Mouse (Mus musculus) cortical plate, adult 2 months (tissue): ENCODE measurements around the gene Pcdh19.

Experiments used
- CTCF ChIP-seq: fragments of 200-500 bp; IDR thresholded peaks from 2 replicates; pipeline ENCODE4 v1.5.1; 2011; ENCODE audit warnings: mild to moderate bottlenecking, control low read depth, low read length; ENCODE audit not compliant: insufficient read depth; ENCODE audit errors: extremely low read depth
- POLR2A ChIP-seq: fragments of 200-500 bp; IDR thresholded peaks from 2 replicates; pipeline ENCODE4 v1.6.1; 2011; ENCODE audit warnings: mild to moderate bottlenecking, low read length, control low read depth; ENCODE audit not compliant: insufficient read depth; ENCODE audit errors: extremely low read depth

GRCm38 (mm10) chrX:133655876-133656538 is 32.8 kb downstream of the Pcdh19 start:
- no peak for TF ChIP-seq CTCF
- no peak for TF ChIP-seq POLR2A
